Mouse (Mus musculus) ES-CJ7 (cell line): ENCODE measurements at regions not wholly inside any gene's neighbourhood (a gene's known extent, or its start where the extent isn't known, plus 50 kb on each side); places are given as distances from the start of the nearest gene placed in this dataset.

Experiments
- DNase-seq: peaks from one replicate; pipeline ENCODE4 v3.0.0; 2011; ENCODE audit warnings: low read depth, low spot score

DNA sequence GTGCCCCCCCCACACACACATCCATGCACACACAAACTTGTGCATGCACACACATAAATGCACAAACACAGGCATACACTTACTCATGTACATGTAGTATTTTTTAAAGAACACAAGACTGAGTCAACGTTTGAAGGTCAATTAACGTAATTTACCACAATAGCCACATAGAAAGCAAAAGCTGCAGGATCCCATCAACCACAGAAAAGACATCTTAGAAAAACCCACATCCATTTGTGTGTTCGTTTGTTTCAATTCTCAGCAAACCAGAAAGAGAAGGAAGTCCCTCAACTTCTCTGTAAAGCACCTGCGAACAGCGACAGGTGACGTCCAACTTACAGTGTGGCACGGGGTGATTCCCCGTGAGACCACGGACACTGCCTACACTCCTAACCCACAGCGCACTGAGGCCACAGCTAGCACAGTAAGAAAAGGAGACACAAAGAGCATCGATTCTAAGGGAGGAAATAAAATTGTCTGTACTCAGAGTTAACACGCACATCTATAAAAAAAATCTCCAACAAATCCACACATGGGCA lies 53.8 kb downstream of the Dio3 start:
- no peak for DNase-seq

GRCm38 (mm10) chr12:110334609-110335008 lies 55.7 kb downstream of the Dio3 start:
- no peak for DNase-seq

DNA sequence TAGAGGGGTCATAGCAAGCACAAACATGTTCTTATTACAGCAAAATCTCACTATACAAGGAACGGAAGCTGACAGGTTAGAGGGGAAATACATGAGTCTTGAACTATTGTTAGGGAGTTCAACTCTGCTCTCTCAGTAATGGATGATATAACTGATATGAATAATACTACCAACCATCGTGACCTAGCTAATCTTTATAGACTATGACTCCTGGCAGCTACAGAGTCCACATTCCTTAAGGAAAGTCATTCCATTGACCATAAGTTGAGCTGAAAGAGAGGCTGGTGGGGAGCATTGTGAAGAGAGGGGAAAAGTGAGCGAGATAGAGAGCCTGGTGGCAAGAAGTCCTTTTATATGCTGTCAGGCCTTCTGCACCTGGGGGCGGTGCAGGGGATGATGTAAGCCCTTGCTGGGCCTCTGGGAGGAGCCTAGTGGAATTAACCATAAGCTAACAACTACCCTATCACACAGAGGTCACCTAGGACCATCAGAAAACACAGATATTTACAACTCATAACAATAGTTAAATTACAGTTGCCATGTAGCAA lies 65.5 kb downstream of the Dio3 start:
- no peak for DNase-seq

GRCm38 (mm10) chr12:110349621-110350020 lies 70.8 kb downstream of the Dio3 start:
- DNase-seq = peak; percentile 82

DNA sequence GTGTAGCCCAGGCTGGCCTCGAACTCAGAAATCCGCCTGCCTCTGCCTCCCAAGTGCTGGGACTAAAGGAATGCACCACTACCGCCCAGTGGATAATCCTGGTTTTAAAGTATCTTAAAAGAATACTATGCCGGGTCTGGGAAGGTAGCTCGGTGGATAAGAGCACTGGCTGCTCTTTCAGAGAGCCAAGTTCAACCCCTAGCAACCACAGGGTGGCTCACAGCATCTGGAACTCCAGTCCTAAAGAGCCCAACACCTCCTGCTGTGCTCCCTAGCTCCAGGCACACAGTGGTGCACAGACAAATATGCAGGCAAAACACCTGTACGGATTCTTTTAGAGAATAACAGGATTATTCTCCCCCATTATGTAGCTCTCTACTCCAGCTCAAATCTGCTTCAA lies 77.0 kb downstream of the Dio3 start:
- peak; percentile 80 for DNase-seq

- peak; percentile 50 for DNase-seq
Observed at GRCm38 (mm10) chr12:110367102-110367501, 79.8 kb upstream of the Ppp2r5c start.

GRCm38 (mm10) chr12:110367822-110368221 lies 79.1 kb upstream of the Ppp2r5c start:
- DNase-seq = no peak

- no peak for DNase-seq
Observed at GRCm38 (mm10) chr12:110371886-110372690, 74.8 kb upstream of the Ppp2r5c start.

DNA sequence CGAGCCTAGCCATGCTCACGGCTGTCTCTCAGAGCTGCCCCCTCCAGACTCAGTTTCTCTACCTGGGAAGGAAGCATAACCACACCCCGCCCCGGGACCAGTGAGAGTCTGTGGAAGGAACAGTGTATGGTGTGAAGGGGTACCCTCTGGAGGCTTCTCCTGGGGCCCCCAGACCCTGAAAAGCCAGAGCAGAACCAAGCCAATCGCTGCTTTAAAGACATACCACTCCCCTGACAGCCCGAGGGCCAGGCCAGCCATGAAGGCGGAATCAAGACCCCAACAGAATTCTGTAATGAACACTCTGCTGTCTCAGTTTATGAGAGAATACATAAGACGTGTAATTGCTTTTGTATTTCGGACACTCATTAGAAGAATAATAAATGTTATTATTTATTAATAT lies 73.9 kb upstream of the Ppp2r5c start:
- DNase-seq = no peak

DNA sequence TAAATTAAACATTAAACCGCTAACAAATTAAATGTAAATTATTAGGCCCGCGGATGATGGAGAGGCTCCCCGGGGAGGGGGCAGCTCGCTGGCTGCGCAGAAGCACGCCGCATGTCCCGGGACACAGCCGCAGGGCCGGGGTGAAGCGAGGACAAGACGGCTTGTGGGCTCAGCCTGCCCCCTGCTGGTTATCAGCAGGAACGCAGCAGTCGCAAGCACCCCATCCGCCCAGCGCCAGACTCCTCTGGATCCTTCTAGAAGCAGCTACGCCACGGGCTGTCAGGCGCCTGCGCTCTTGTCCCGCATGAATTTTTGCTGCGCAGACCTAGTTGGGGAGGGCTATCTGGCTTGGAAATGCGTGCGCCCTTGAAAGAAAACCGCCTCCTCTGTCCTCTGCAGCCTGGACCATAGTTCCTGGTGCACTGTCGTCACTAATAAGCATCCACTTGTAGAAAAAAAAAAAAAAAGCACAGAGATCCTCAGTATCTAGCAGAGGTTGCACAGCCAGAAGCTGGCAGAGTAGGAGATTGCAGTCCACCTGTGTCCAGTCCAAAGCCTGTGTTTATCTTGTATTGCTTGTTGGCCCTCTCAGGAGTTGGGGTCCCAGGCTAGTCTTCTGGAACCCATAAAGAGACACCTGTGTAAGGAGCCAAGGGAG lies 73.4 kb upstream of the Ppp2r5c start:
- DNase-seq = peak; percentile 85

- DNase-seq = no peak
Observed at GRCm38 (mm10) chr12:110375139-110375538, 71.8 kb upstream of the Ppp2r5c start.

DNA sequence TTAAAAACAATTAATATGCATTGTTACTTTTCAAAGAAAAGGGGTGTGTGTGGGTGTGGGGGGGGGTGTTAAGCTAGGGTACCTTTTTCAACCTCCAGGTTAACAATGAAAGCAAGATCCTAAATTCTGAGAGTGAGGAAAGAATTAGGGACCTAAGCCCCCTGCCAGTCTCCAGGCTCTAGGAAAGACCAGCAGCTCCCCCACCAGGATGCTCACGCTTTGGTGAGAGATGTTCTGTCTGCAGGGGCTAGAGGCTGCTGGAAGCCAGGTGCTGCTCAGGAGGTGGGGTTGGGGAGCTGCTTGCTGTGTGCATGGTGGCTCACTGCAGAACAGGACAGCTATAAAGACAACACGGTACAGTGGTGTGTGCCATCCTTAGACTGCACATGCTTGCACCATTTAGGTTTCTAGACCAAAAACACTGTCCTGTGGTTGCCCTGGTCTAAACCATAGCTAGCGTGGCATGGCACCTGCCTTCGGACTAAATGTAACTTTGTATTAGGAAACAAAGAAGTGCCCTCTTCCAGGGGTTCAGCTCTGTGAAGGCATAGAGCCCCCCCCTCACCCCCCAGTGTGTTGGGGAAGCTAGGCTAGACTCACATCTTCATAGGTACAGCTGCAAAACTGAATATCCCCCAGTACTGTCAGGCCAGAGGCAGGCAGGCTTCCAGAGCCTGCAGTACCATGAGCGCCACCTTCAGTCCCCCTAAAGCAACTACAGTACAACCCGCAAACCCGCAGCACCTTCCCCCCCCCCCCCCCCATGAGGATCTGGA lies 70.7 kb upstream of the Ppp2r5c start:
- peak; percentile 42 for DNase-seq

DNA sequence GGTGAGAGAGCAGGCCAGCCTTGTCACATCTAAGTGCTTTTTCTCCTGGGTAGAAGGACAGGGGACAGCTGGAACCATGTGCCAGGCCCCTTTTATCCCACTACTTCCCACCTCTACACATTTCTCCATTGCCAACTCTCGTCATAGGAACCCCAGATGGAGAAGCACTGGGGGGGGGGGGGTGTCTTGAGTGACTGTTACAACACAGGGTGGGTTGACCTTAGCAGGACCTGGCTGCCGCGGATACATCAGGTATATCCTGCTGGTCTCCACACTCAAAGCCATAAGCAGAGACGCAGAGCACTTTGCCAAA lies 70.1 kb upstream of the Ppp2r5c start:
- no peak for DNase-seq

DNA sequence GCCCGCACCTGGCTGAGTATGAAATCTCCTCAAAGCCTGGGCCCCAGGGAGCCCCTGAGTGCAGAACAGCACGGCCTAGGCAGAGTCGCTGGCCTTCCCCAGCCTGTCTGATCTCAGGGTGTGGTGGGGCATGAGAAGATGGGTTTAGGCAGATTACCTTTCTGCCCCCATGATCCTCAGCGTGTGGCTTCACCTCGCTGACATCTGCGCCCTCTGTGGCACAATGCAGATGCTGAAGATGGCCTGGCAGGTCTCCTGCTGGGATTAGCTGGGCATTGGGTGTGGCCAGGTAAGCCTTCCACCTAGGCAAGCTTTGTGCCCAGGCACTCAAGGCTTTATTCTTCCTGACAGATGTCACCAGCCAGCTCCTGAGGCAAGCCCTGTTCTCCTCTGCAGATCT lies 69.6 kb upstream of the Ppp2r5c start:
- no peak for DNase-seq

DNA sequence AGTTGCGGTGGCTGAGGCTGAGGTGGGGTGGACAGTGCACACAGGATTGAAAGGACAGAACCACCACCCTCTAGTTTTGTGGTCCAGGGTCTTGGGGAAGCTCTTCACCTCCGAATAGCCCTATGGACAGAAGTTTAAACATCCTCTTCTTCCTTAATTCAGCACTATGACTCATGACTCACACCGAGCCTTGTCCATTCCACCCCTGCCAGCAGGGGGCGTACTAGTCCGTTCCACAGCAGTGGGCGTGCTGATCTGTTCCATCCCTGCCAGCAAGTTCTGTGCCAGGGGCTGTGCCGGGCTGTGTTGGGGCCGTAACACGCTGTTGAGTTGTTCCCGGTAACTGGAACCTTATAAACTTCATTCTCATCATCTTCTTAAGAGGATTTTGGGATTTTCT lies 69.2 kb upstream of the Ppp2r5c start:
- peak; percentile 68 for DNase-seq

DNA sequence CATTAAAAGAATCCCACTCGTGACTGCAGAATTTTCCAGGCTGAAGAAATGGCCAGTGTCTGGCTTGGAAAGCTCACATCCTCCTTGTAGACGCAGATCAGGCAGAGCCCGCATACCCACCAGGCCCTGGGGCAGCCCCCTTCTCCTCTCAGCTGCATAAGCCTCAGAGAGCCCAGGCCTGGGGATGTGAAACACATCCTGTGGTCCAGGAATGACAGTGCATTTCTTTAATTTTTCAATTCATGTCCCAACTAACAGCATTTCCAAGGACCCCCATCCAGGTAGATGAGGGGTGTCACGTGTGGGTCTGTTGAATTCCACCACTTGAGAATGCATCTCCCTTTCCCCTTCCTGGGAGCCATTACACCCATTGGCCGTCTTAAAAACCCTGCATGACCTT lies 68.6 kb upstream of the Ppp2r5c start:
- DNase-seq = no peak

GRCm38 (mm10) chr12:110379721-110380120 lies 67.2 kb upstream of the Ppp2r5c start:
- no peak for DNase-seq

DNA sequence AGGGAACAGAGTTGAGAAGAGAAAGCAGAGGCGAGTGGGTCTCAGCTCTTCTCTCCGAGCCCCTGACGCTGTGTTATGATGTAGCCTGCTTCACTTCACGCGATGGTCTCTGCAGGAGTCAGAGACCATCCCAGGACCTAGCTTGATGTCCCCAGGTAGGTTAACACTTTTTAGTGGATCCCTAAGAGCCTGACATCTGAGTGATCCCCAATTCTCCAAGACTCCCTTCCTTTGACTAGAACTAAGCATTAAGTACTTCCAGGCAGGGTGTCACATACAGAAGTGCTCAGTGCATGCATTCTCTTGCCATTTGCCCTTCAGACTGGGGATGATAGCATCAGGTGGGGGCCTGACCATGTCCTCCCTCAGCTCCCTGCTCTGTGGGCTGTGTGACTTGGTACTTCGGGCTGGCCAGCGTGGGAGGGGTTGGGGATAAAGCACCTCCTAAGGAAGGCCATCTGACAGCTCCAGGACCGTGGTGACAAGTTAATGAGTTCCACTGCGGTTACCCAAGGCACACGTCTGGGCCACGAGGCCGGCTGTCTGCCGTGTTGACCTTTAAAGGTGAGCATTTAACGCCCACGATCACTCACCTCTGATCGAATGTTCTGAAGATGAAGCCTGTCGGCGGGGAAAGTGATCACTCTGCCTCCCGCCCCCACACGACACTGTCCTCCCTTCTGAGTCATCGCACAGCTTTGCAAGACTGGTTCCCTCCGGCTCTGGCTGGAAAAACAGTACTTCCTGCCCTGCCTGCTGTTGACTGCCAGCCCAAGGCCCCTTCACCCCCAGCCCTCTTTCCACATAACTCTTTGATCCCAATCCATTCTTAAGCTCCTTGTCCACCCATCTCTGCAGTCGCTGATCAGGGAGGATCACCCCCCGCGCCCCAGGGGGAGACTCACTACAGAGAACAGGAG lies 65.8 kb upstream of the Ppp2r5c start:
- peak; percentile 30 for DNase-seq

DNA sequence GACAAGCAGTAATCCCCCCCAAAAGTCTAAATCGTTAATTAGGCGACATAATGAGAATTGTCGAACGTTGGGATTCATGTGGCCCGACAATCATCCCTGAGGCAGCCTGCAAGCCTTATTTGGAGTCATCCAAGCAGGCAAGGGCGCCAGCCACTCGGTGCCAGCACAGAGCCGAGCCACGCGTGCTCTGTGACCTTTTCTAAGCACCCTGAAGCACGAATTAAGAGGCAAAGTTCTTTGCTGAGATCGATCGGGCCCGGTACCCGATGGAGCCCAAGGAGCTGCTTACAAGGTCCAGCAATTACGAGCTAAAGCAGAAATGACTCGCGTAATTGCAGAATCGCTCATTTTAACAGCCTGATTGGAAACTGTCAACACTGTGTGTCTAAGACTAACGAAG lies 61.9 kb upstream of the Ppp2r5c start:
- no peak for DNase-seq

DNA sequence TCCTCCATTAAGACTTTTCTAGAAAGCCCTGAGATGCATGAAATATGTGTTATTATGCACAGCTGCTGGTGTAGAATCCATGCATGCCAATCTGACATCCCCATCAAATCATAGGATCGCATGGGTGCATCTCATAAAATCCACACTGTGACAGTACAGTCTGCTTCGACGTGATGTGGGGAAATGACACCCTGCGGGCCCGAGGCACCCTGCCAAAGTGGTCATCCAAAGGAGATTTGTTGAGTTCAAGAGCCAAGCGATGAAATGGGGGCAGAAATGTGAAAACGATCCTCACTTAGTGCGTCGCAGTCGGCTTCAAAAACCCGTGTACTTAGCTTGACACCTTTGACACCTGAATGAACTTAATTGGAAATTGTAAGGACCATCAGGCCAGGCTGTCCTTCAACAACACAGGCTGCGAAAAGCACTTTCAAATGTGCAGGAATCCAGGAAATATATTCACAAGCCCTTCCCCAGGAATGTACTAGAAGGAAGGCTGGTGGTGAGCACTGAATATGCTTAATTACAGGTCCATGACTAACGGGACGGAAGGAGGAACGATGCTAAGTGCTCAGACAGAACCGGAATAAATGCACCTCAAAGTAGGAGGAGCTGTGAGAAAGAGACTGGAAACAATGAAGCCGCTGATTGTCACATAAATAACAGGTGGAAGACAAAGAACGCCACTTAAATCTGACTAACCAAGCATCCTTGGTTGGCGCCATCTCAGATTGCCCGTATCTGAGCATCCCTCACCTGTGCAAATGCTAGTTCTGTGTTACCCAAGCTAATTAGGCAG lies 60.9 kb upstream of the Ppp2r5c start:
- DNase-seq = no peak
